Mouse (Mus musculus) frontal cortex, postnatal 25 days (tissue): ENCODE results near the gene Miox.
A peak's percentile ranks its signal among the peaks of the same experiment; 100 is the strongest.

Experiments used
- DNase-seq, 2 experiments: peaks; one replicate each; pipeline ENCODE4 v3.0.0; 2022; ENCODE audit warnings: low spot score in 2 of 2

Gene Miox

DNA sequence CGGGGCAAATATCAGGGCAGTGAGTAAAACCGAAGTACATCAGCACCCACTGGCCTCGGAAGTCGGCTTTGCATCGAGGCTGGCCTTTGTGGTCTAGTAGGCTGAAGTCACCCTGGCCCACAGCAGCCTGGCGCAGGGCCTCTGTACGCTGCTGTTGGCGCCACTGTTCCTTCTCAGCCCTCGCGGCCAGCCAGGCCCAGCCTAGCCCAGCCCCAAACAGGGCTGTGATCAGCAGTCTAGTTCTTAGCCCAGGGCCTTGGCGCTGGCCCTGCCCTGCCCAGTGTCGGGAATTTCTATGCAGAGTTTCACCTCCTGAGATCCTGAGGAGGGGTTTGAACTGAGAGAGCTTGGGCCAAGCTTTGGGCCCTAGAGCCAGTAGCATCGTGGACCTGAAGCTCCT is 37.9 kb downstream of the Miox start:
- no peak for DNase-seq

DNA sequence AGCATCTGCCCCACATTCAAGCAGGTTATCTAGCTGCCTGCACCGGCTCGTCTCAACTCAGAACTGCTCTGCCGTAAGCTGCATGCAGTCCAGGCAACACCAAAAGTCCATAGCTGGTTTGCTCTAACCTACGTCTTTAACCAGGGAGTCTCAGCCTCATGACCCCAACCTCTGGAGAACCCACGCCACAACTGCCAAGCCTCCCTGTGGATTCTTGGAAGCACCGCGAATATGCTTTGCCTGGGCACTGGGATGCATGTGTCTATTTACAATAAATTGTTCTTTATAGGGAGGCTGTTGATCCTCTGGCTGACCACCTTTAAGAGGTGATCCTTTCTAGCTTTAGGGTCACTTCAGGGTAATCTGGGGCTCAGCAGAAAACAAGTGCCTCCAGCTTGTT is 38.3 kb downstream of the Miox start:
- DNase-seq: no peak

GRCm38 (mm10) chr15:89373027-89373761 is 39.0 kb downstream of the Miox start:
- peak; percentile 78 to 81 for DNase-seq

- peak; percentile 95 to 97 for DNase-seq
Measured at GRCm38 (mm10) chr15:89373762-89374248, 39.6 kb downstream of the Miox start, which contains the start of gene Sco2. Sco2 (minus strand) TSS chr15:89373846.

DNA sequence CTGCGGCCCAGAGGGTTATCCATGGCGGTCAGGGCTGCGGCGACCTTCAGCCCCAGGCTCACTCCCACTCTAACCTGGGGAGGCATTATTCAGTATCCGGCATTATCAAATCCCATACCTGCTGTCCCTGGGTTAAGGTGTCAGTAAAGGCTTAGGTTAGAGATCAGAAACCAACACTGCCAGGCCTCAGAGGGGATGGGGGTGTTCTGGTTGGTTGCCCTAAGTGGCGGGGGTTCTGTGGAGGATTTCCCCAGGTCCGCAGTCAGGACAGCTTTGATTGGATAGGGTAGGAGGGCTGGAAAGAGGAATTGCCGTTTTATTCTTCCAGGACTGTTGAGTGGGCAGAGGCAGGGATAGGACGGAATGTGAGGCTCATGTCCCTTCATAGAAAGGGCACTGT is 40.1 kb downstream of the Miox start:
- no peak for DNase-seq

- DNase-seq: no peak
Measured at GRCm38 (mm10) chr15:89374801-89375534, 40.8 kb downstream of the Miox start.

DNA sequence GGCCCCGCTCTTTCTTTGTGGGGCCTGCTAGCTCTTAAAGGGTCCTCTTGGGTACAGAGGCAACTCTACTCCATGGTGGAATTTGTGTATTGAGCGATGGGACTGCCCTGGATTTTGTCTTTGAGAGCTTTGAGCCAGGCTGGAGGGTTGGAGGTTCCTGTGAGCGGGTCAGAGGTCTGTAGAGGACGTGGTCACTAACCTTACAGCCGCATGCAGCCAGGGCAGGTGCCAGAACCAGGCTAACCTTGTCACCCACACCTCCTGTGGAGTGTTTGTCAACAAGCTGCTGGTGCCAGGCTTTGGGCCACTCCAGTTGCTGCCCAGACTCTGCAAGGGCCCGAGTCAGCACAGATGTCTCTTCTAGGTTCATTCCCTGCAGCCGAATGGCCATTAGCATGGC is 41.8 kb downstream of the Miox start:
- DNase-seq: no peak

GRCm38 (mm10) chr15:89376957-89377356 is 42.8 kb downstream of the Miox start, which contains the start of gene Tymp:
Tymp (minus strand) TSS chr15:89377039.
- no peak for DNase-seq

DNA sequence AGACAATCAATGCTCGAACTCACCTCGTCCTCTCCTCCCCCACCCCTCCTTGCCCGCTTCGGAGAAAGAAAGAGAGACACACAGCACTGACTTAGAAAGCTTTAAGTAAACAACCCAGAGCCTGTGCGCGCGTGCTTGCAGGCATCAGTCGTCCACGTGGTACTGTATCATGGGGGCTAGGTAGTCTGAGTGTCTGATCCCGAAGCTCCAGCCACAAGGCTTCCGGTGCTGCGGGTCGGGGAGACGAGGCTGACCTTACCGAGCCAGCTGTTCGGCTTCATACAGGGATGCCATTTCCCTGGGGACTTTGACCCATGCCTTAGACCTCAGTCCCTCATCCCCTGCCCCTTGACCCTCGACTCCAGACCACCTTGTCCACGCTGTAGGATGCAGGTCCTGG is 43.2 kb downstream of the Miox start:
- no peak for DNase-seq

- no peak for DNase-seq
Measured at GRCm38 (mm10) chr15:89377938-89378828, 44.0 kb downstream of the Miox start.

DNA sequence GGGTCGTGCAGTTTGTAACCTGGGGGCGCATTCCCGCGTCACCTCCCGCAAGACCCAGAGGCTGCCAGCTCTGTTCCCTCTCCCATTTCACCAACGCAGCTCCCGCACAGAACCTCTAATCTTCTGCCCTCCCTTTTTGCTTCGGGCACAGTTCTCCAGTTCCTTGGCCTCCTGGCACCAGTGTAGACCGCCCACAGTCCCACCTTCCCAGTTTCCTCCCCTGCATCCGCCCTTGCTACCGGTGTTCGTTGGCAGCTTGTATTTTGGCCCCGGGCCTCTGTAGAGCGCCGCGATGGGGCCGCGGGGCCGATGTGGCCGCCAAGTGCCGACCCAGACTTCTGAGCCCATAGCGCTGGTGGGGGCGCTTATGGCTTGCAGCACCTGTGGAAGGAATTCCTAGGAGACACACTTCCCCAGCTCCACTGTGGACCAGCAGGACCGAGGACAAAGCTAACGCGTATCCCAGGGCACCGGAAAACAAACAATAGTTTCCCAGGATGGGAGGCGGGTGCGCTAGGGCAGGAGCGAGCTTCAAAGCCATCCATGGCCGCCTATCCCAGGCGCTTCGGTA is 44.7 kb downstream of the Miox start, which contains the start of gene Odf3b:
TSS of gene Odf3b (minus strand) at position 452 of the 571 bp plus-strand sequence.
- no peak for DNase-seq

- DNase-seq: no peak
Measured at GRCm38 (mm10) chr15:89379429-89379828, 45.2 kb downstream of the Miox start.

DNA sequence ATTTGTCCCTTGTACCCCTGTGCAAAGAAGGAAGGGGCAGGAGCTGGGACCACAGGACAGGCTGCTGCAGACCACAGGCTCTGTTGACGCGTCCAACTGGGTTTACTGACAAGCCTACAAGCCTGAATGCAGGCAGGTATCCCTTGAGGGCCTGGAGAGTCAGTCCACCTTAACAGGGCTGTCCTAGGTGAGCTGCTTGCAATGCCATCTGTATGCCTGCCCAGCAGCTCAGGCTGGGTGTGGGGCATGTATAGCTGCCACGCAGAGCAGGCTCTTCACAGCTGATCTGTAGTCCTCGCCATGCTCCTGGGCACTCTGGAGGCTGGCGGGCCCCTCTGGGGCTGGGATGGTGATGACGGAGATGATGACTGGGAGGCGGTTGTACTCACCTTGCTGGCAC is 50.4 kb downstream of the Miox start, which contains the start of gene Klhdc7b:
TSS of gene Klhdc7b (plus strand) at position 301 of the 400 bp plus-strand sequence.
- no peak for DNase-seq
